11 mouse cellular contexts compared by ENCODE assay signal in the genomic region with DNA sequence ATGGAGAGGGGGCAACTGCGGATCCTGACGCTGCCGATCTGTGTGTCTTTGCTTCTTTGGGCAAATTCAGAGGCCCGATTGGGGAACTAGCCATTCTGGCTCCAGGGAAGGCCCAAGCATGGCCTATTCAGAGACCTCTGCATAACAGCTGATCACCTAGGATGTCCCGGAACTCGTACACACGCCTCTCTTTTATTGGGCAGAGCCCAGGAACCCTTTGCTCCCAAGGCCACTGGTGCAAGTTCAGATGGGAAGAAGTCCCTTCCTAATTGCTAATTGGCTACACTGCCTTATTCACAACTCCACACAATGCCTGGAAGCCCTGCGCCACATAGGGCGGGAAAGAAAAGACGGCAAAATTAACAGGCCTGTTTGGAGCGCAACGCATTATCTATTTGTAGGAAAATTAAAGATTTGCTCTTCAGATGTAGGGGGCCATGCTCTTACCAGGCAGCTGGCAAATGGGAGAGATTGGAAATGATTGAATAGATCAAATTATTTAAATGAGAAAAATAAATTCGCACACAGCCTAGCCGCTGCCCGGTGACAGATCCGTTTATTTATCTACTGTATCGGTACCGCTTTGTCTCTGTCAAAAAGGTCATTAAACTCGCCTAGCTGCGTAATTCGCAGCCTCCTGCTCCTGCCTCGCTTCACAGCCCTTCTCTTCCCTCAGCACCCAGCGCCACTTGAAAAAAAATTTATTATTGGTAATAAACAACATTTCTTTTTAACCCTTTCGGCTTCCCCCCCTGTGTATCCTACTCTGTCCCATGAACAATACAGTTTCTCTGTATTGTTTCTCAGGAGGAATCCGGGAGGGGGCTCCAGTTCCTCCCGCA. TPM values are rescaled to one million over a fixed set of nuclear protein-coding genes. Genes with fewer than 3 reads are reported as not detected.
DNase-seq lines count a peak whose midpoint lies in the region; ATAC-seq and TF ChIP-seq lines count a peak whose summit lies in the region.
"Had no signal": no experiment of that assay in that cellular context is flagged by ENCODE, and none has a peak within 500 bp of the region (broad histone marks: within the 10 kb centered on the region; RNA-seq: fewer than 3 reads in every experiment).

No protein-coding gene starts in this region.

- H3K9me3 ChIP-seq in intestine, embryonic 16.5 days (ENCODE audit: control insufficient read depth, low read length) = no peaks in the 10 kb centered on the region
- no peaks in the 10 kb centered on the region for H3K9me3 ChIP-seq in intestine, postnatal 0 days (ENCODE audit: control insufficient read depth)
- no peaks in the 10 kb centered on the region for H3K9me3 ChIP-seq in embryonic facial prominence, embryonic 10.5 days
- H3K9me3 ChIP-seq in hindbrain, embryonic 13.5 days = no peaks in the 10 kb centered on the region
- H3K9me3 ChIP-seq in neural tube, embryonic 12.5 days = no peaks in the 10 kb centered on the region

- H3K4me3 ChIP-seq in intestine, embryonic 16.5 days (ENCODE audit: low read length) = 0 out of 2 replicates have a peak overlapping the region, but pooled peaks have one; percentile 33
- no peak overlapping the region for H3K4me3 ChIP-seq in intestine, postnatal 0 days (ENCODE audit: low read depth, low read length)
- H3K4me3 ChIP-seq in embryonic facial prominence, embryonic 10.5 days = peak overlapping the region; percentile 55; the same call in 1 of the 2 replicates
- peak overlapping the region; percentile 62 for H3K4me3 ChIP-seq in hindbrain, embryonic 13.5 days
- peak overlapping the region; percentile 55; the same call in 1 of the 2 replicates for H3K4me3 ChIP-seq in neural tube, embryonic 12.5 days

- 2% methylated on average over 26 of the region's 26 CpGs for WGBS in intestine, embryonic 16.5 days
- WGBS in intestine, postnatal 0 days = 3% methylated on average over 26 of the region's 26 CpGs
- WGBS in embryonic facial prominence, embryonic 10.5 days = 3% methylated on average over 26 of the region's 26 CpGs
- 2% methylated on average over 26 of the region's 26 CpGs for WGBS in hindbrain, embryonic 13.5 days
- WGBS in neural tube, embryonic 12.5 days = 1% methylated on average over 26 of the region's 26 CpGs

- H3K4me2 ChIP-seq in intestine, embryonic 16.5 days (ENCODE audit: low read depth, low read length) = no peak overlapping the region
- no peak overlapping the region for H3K4me2 ChIP-seq in intestine, postnatal 0 days (replicated peaks; ENCODE audit: low read depth)
- peak overlapping the region; percentile 73 for H3K4me2 ChIP-seq in hindbrain, embryonic 13.5 days
- H3K4me2 ChIP-seq in neural tube, embryonic 12.5 days (replicated peaks) = peak overlapping the region; percentile 81

- peaks cover 96% of the 10 kb centered on the region for H3K27me3 ChIP-seq in intestine, embryonic 16.5 days (replicated peaks; ENCODE audit: control insufficient read depth, insufficient read depth, low read length)
- H3K27me3 ChIP-seq in intestine, postnatal 0 days (replicated peaks; ENCODE audit: control insufficient read depth, insufficient read depth, low read length) = peaks cover 81% of the 10 kb centered on the region
- H3K27me3 ChIP-seq in embryonic facial prominence, embryonic 10.5 days (replicated peaks; ENCODE audit: low read depth, poor library complexity, severe bottlenecking) = peaks cover 100% of the 10 kb centered on the region
- H3K27me3 ChIP-seq in hindbrain, embryonic 13.5 days = peaks cover 97% of the 10 kb centered on the region
- peaks cover 89% of the 10 kb centered on the region for H3K27me3 ChIP-seq in neural tube, embryonic 12.5 days (replicated peaks)

- TF ChIP-seq CTCF in intestine, postnatal 0 days (IDR thresholded peaks at IDR 0.05; ENCODE audit: low read depth) = no peak

- H3K4me1 ChIP-seq in intestine, embryonic 16.5 days (ENCODE audit: control insufficient read depth, insufficient read depth, low read length) = peaks cover 7% of the 10 kb centered on the region; the same call in 1 of the 2 replicates
- H3K4me1 ChIP-seq in intestine, postnatal 0 days (replicated peaks; ENCODE audit: control insufficient read depth, insufficient read depth, low read length) = no peaks in the 10 kb centered on the region
- H3K4me1 ChIP-seq in embryonic facial prominence, embryonic 10.5 days = peaks cover 79% of the 10 kb centered on the region
- H3K4me1 ChIP-seq in hindbrain, embryonic 13.5 days (replicated peaks) = peaks cover 96% of the 10 kb centered on the region
- H3K4me1 ChIP-seq in neural tube, embryonic 12.5 days = peaks cover 85% of the 10 kb centered on the region

- ATAC-seq in intestine, embryonic 16.5 days = no peak
- ATAC-seq in intestine, postnatal 0 days = no peak
- ATAC-seq in hindbrain, embryonic 13.5 days (ENCODE audit: low FRiP score) = no peak
- no peak for ATAC-seq in neural tube, embryonic 12.5 days (ENCODE audit: low FRiP score, low read depth)

- no peak overlapping the region for H3K27ac ChIP-seq in intestine, embryonic 16.5 days (ENCODE audit: low read length)
- no peak overlapping the region for H3K27ac ChIP-seq in intestine, postnatal 0 days (ENCODE audit: low read depth, low read length)
- no peak overlapping the region for H3K27ac ChIP-seq in embryonic facial prominence, embryonic 10.5 days (replicated peaks)
- H3K27ac ChIP-seq in hindbrain, embryonic 13.5 days = peak overlapping the region; percentile 94
- peak overlapping the region; percentile 71; the same call in 1 of the 2 replicates for H3K27ac ChIP-seq in neural tube, embryonic 12.5 days

- no peak for DNase-seq in embryonic facial prominence, embryonic 10.5 days (ENCODE audit: low spot score)
- no peak for DNase-seq in lung, postnatal 25 days (ENCODE audit: low spot score)
- DNase-seq in adrenal gland, adult (ENCODE audit: inconsistent age in 2 of 2, low spot score in 1 of 2) = no peak
- DNase-seq in cerebellum, postnatal 36 days = no peak
- DNase-seq: kidney, adult 8-10 months; thymus, postnatal 25 days had no signal

- no peaks in the 10 kb centered on the region for H3K36me3 ChIP-seq in intestine, embryonic 16.5 days (ENCODE audit: control insufficient read depth, insufficient read depth, low read length)
- no peaks in the 10 kb centered on the region for H3K36me3 ChIP-seq in intestine, postnatal 0 days (ENCODE audit: control insufficient read depth, insufficient read depth)
- no peaks in the 10 kb centered on the region for H3K36me3 ChIP-seq in embryonic facial prominence, embryonic 10.5 days (replicated peaks)
- no peaks in the 10 kb centered on the region for H3K36me3 ChIP-seq in hindbrain, embryonic 13.5 days
- no peaks in the 10 kb centered on the region for H3K36me3 ChIP-seq in neural tube, embryonic 12.5 days

- H3K9ac ChIP-seq in intestine, embryonic 16.5 days (ENCODE audit: low read depth, low read length) = no peak overlapping the region
- no peak overlapping the region for H3K9ac ChIP-seq in intestine, postnatal 0 days (ENCODE audit: low read depth, low read length)
- peak overlapping the region; percentile 88 for H3K9ac ChIP-seq in hindbrain, embryonic 13.5 days
- H3K9ac ChIP-seq in neural tube, embryonic 12.5 days = peak overlapping the region; percentile 83

RNA-seq across cellular contexts. Expression of gene Grik3, which starts 1.5 kb away (rescaled TPM):
- 0.16 and 0.18 TPM in 2 replicates for polyA plus RNA-seq in intestine, embryonic 16.5 days (2015; fragmentation: Nextera tagmentation; extraction: Ambion mirVana)
- 0.05 and 0.07 TPM in 2 replicates for polyA plus RNA-seq in intestine, postnatal 0 days (2015; fragmentation: Nextera tagmentation; extraction: Ambion mirVana)
- 0.16 and 0.36 TPM in 2 replicates for polyA plus RNA-seq in embryonic facial prominence, embryonic 10.5 days (2016; fragmentation: Nextera tagmentation; extraction: Ambion mirVana)
- 3.9 and 4.1 TPM in 2 replicates for polyA plus RNA-seq in hindbrain, embryonic 13.5 days (2015; fragmentation: Nextera tagmentation; extraction: Ambion mirVana)
- polyA plus RNA-seq in neural tube, embryonic 12.5 days (2016; fragmentation: Nextera tagmentation; extraction: Ambion mirVana) = 3.3 and 3.5 TPM in 2 replicates
- polyA plus RNA-seq: lung, embryonic 16.5 days had no signal

Comparison
In these comparisons a context has a peak if more than half of its experiments do, and no peak if none do; other contexts are left out.
1. H3K27ac ChIP-seq: peak in hindbrain, embryonic 13.5 days (single experiment) and neural tube, embryonic 12.5 days (single experiment); none in intestine, embryonic 16.5 days (single experiment), intestine, postnatal 0 days (single experiment) and embryonic facial prominence, embryonic 10.5 days (single experiment).
2. H3K4me2 ChIP-seq: peak in hindbrain, embryonic 13.5 days (single experiment) and neural tube, embryonic 12.5 days (single experiment); none in intestine, embryonic 16.5 days (single experiment) and intestine, postnatal 0 days (single experiment).
3. H3K9ac ChIP-seq: peak in hindbrain, embryonic 13.5 days (single experiment) and neural tube, embryonic 12.5 days (single experiment); none in intestine, embryonic 16.5 days (single experiment) and intestine, postnatal 0 days (single experiment).